Comparison of ENCODE assay signal across 25 mouse cellular contexts in genomic region chr11:70586261-70586660, GRCm38 (mm10). TPM values are rescaled to one million over a fixed set of nuclear protein-coding genes. Genes with fewer than 3 reads are reported as not detected.
DNase-seq lines count a peak whose midpoint lies in the region; ATAC-seq lines count a peak whose summit lies in the region.
"Had no signal": no experiment of that assay in that cellular context is flagged by ENCODE, and none has a peak within 500 bp of the region (broad histone marks: within the 10 kb centered on the region; RNA-seq: fewer than 3 reads in every experiment).

No protein-coding gene starts in this region.

- no peak overlapping the region for H3K9ac ChIP-seq in midbrain, embryonic 11.5 days (ENCODE audit: low read length)
- H3K9ac ChIP-seq in stomach, embryonic 16.5 days (ENCODE audit: low read length), result no peak overlapping the region
- H3K9ac ChIP-seq in kidney, embryonic 15.5 days, result no peak overlapping the region
- no peak overlapping the region for H3K9ac ChIP-seq in hindbrain, embryonic 14.5 days
- H3K9ac ChIP-seq: embryonic facial prominence, embryonic 12.5 days; forebrain, embryonic 15.5 days; heart, embryonic 12.5 days; hindbrain, embryonic 12.5 days; liver, postnatal 0 days had no signal

- no peaks in the 10 kb centered on the region for H3K27me3 ChIP-seq in midbrain, embryonic 11.5 days (ENCODE audit: control insufficient read depth, insufficient read depth, low read length)
- no peaks in the 10 kb centered on the region for H3K27me3 ChIP-seq in midbrain, embryonic 10.5 days (ENCODE audit: low read depth, poor library complexity, severe bottlenecking)
- H3K27me3 ChIP-seq in embryonic facial prominence, embryonic 10.5 days (replicated peaks; ENCODE audit: low read depth, poor library complexity, severe bottlenecking), result no peaks in the 10 kb centered on the region
- H3K27me3 ChIP-seq in stomach, embryonic 16.5 days (ENCODE audit: control insufficient read depth, insufficient read depth, low read length), result no peaks in the 10 kb centered on the region
- H3K27me3 ChIP-seq in kidney, embryonic 15.5 days, result no peaks in the 10 kb centered on the region
- no peaks in the 10 kb centered on the region for H3K27me3 ChIP-seq in hindbrain, embryonic 14.5 days (ENCODE audit: control insufficient read depth, insufficient read depth, low read length)
- H3K27me3 ChIP-seq: embryonic facial prominence, embryonic 12.5 days; forebrain, embryonic 15.5 days; heart, embryonic 12.5 days; hindbrain, embryonic 12.5 days had no signal

- no peak overlapping the region for H3K4me2 ChIP-seq in midbrain, embryonic 11.5 days
- no peak overlapping the region for H3K4me2 ChIP-seq in stomach, embryonic 16.5 days (ENCODE audit: low read depth, low read length)
- H3K4me2 ChIP-seq in kidney, embryonic 15.5 days, result no peak overlapping the region
- H3K4me2 ChIP-seq in hindbrain, embryonic 14.5 days (replicated peaks), result no peak overlapping the region
- H3K4me2 ChIP-seq: embryonic facial prominence, embryonic 12.5 days; forebrain, embryonic 15.5 days; heart, embryonic 12.5 days; hindbrain, embryonic 12.5 days had no signal

- H3K36me3 ChIP-seq in midbrain, embryonic 11.5 days (ENCODE audit: control insufficient read depth, insufficient read depth, low read length), result no peaks in the 10 kb centered on the region
- no peaks in the 10 kb centered on the region for H3K36me3 ChIP-seq in midbrain, embryonic 10.5 days
- no peaks in the 10 kb centered on the region for H3K36me3 ChIP-seq in embryonic facial prominence, embryonic 10.5 days (replicated peaks)
- H3K36me3 ChIP-seq in stomach, embryonic 16.5 days (ENCODE audit: control insufficient read depth, insufficient read depth, low read length), result no peaks in the 10 kb centered on the region
- no peaks in the 10 kb centered on the region for H3K36me3 ChIP-seq in kidney, embryonic 15.5 days
- H3K36me3 ChIP-seq in hindbrain, embryonic 14.5 days (replicated peaks; ENCODE audit: control insufficient read depth, insufficient read depth), result no peaks in the 10 kb centered on the region
- H3K36me3 ChIP-seq: embryonic facial prominence, embryonic 12.5 days; forebrain, embryonic 15.5 days; heart, embryonic 12.5 days; hindbrain, embryonic 12.5 days had no signal

- H3K9me3 ChIP-seq in midbrain, embryonic 11.5 days (ENCODE audit: control insufficient read depth, low read length), result no peaks in the 10 kb centered on the region
- H3K9me3 ChIP-seq in midbrain, embryonic 10.5 days (replicated peaks), result no peaks in the 10 kb centered on the region
- no peaks in the 10 kb centered on the region for H3K9me3 ChIP-seq in embryonic facial prominence, embryonic 10.5 days
- H3K9me3 ChIP-seq in stomach, embryonic 16.5 days (replicated peaks; ENCODE audit: control insufficient read depth, low read length), result no peaks in the 10 kb centered on the region
- no peaks in the 10 kb centered on the region for H3K9me3 ChIP-seq in kidney, embryonic 15.5 days (replicated peaks)
- no peaks in the 10 kb centered on the region for H3K9me3 ChIP-seq in hindbrain, embryonic 14.5 days (ENCODE audit: control insufficient read depth, low read length)
- H3K9me3 ChIP-seq: embryonic facial prominence, embryonic 12.5 days; forebrain, embryonic 15.5 days; heart, embryonic 12.5 days; hindbrain, embryonic 12.5 days had no signal

- no peak for DNase-seq in frontal cortex, postnatal 10 days (ENCODE audit: low spot score in 2 of 2)
- DNase-seq in midbrain, embryonic 11.5 days (ENCODE audit: low spot score, missing footprints), result peak; percentile 19
- DNase-seq in midbrain, embryonic 10.5 days (ENCODE audit: low spot score), result no peak
- no peak for DNase-seq in embryonic facial prominence, embryonic 10.5 days (ENCODE audit: low spot score)
- no peak for DNase-seq in hindbrain, embryonic 14.5 days (ENCODE audit: low spot score)
- DNase-seq: adrenal gland, adult 2 months; cerebellum, adult 8-10 months; heart, postnatal 14 days; kidney, adult 9 months; kidney, postnatal 4 days; liver; liver, postnatal 0 days; lung, postnatal 14 days; right cerebral cortex, postnatal 4 days; thymus, adult 18-20 months had no signal

- WGBS in midbrain, embryonic 11.5 days, result 96% methylated on average over 3 of the region's 3 CpGs
- WGBS in midbrain, embryonic 10.5 days, result 84% methylated on average over 3 of the region's 3 CpGs
- 90% methylated on average over 3 of the region's 3 CpGs for WGBS in embryonic facial prominence, embryonic 10.5 days
- WGBS in stomach, embryonic 16.5 days, result 78% methylated on average over 3 of the region's 3 CpGs
- 83% methylated on average over 3 of the region's 3 CpGs for WGBS in kidney, embryonic 15.5 days
- 88% methylated on average over 3 of the region's 3 CpGs for WGBS in hindbrain, embryonic 14.5 days

- peak; percentile 56; the same call in 1 of the 2 replicates for ATAC-seq in frontal cortex, adult (ENCODE audit: low TSS enrichment)
- ATAC-seq in midbrain, embryonic 11.5 days (ENCODE audit: low FRiP score), result no peak
- ATAC-seq in stomach, embryonic 16.5 days (ENCODE audit: insufficient read depth, low FRiP score), result no peak
- ATAC-seq in kidney, embryonic 15.5 days (replicated peaks; ENCODE audit: low FRiP score), result no peak
- no peak for ATAC-seq in hindbrain, embryonic 14.5 days (ENCODE audit: low FRiP score)
- ATAC-seq: forebrain, embryonic 15.5 days; inflammation-experienced regulatory T-cells, adult 6 months; liver, postnatal 0 days had no signal

- H3K4me1 ChIP-seq in midbrain, embryonic 11.5 days (ENCODE audit: control insufficient read depth, insufficient read depth, low read length), result no peaks in the 10 kb centered on the region
- peaks cover 13% of the 10 kb centered on the region for H3K4me1 ChIP-seq in midbrain, embryonic 10.5 days
- peaks cover 45% of the 10 kb centered on the region for H3K4me1 ChIP-seq in embryonic facial prominence, embryonic 10.5 days
- H3K4me1 ChIP-seq in stomach, embryonic 16.5 days (ENCODE audit: control insufficient read depth, insufficient read depth, low read length), result peaks cover 38% of the 10 kb centered on the region
- peaks cover 43% of the 10 kb centered on the region for H3K4me1 ChIP-seq in kidney, embryonic 15.5 days
- H3K4me1 ChIP-seq in hindbrain, embryonic 14.5 days (replicated peaks; ENCODE audit: control insufficient read depth, insufficient read depth, low read length), result peaks cover 15% of the 10 kb centered on the region; the same call in 1 of the 2 replicates

- no peak overlapping the region for H3K27ac ChIP-seq in midbrain, embryonic 11.5 days (ENCODE audit: low read depth, low read length)
- no peak overlapping the region for H3K27ac ChIP-seq in midbrain, embryonic 10.5 days (replicated peaks)
- 0 out of 2 replicates have a peak overlapping the region, but pooled peaks have one; percentile 66 for H3K27ac ChIP-seq in embryonic facial prominence, embryonic 10.5 days (replicated peaks)
- peak overlapping the region; percentile 92 for H3K27ac ChIP-seq in stomach, embryonic 16.5 days (ENCODE audit: low read length)
- H3K27ac ChIP-seq in kidney, embryonic 15.5 days, result no peak overlapping the region
- no peak overlapping the region for H3K27ac ChIP-seq in hindbrain, embryonic 14.5 days
- H3K27ac ChIP-seq: forebrain, embryonic 15.5 days had no signal

- H3K4me3 ChIP-seq in midbrain, embryonic 11.5 days (ENCODE audit: low read depth, low read length), result no peak overlapping the region
- H3K4me3 ChIP-seq in midbrain, embryonic 10.5 days, result no peak overlapping the region
- H3K4me3 ChIP-seq in embryonic facial prominence, embryonic 10.5 days, result no peak overlapping the region
- H3K4me3 ChIP-seq in stomach, embryonic 16.5 days (replicated peaks; ENCODE audit: low read length), result no peak overlapping the region
- no peak overlapping the region for H3K4me3 ChIP-seq in kidney, embryonic 15.5 days (replicated peaks)
- H3K4me3 ChIP-seq in hindbrain, embryonic 14.5 days (replicated peaks; ENCODE audit: low read length), result no peak overlapping the region
- H3K4me3 ChIP-seq: embryonic facial prominence, embryonic 12.5 days; forebrain, embryonic 15.5 days; heart, embryonic 12.5 days; hindbrain, embryonic 12.5 days had no signal

RNA-seq across cellular contexts. Expression of gene Mink1, which starts 23.6 kb away (rescaled TPM):
- 12.3 and 12.9 TPM in 2 replicates for polyA plus RNA-seq in midbrain, embryonic 11.5 days (2014; fragmentation: Nextera tagmentation; extraction: Ambion mirVana)
- 10.3 and 12.6 TPM in 2 replicates for polyA plus RNA-seq in midbrain, embryonic 10.5 days (2016; fragmentation: Nextera tagmentation; extraction: Ambion mirVana)
- polyA plus RNA-seq in embryonic facial prominence, embryonic 10.5 days (2016; fragmentation: Nextera tagmentation; extraction: Ambion mirVana), result 14.6 and 15.2 TPM in 2 replicates
- 12.5 and 13.0 TPM in 2 replicates for polyA plus RNA-seq in stomach, embryonic 16.5 days (2015; fragmentation: Nextera tagmentation; extraction: Ambion mirVana)
- 14.8 and 15.8 TPM in 2 replicates for polyA plus RNA-seq in kidney, embryonic 15.5 days (2015; fragmentation: Nextera tagmentation; extraction: Ambion mirVana)
- 19.5 and 21.5 TPM in 2 replicates for polyA plus RNA-seq in hindbrain, embryonic 14.5 days (2014; fragmentation: Nextera tagmentation; extraction: Ambion mirVana)

RNA-seq across cellular contexts. Expression of gene 4930544D05Rik, which starts 29.4 kb away (rescaled TPM):
- polyA plus RNA-seq in midbrain, embryonic 11.5 days (2014; fragmentation: Nextera tagmentation; extraction: Ambion mirVana), result not detected in 2 replicates
- not detected in 2 replicates for polyA plus RNA-seq in midbrain, embryonic 10.5 days (2016; fragmentation: Nextera tagmentation; extraction: Ambion mirVana)
- polyA plus RNA-seq in embryonic facial prominence, embryonic 10.5 days (2016; fragmentation: Nextera tagmentation; extraction: Ambion mirVana), result not detected in 2 replicates
- not detected in 2 replicates for polyA plus RNA-seq in stomach, embryonic 16.5 days (2015; fragmentation: Nextera tagmentation; extraction: Ambion mirVana)
- not detected in 2 replicates for polyA plus RNA-seq in kidney, embryonic 15.5 days (2015; fragmentation: Nextera tagmentation; extraction: Ambion mirVana)
- not detected in 2 replicates for polyA plus RNA-seq in hindbrain, embryonic 14.5 days (2014; fragmentation: Nextera tagmentation; extraction: Ambion mirVana)
- polyA plus RNA-seq: adrenal gland, adult 2 months; embryonic facial prominence, embryonic 12.5 days; forebrain, embryonic 15.5 days; heart, embryonic 12.5 days; hindbrain, embryonic 12.5 days; inflammation-experienced regulatory T-cells, adult 6 months; liver, postnatal 0 days; midbrain, postnatal 0 days; neural tube, embryonic 11.5 days had no signal

RNA-seq across cellular contexts. Expression of gene Chrne, which starts 32.8 kb away (rescaled TPM):
- not detected in 2 replicates for polyA plus RNA-seq in midbrain, embryonic 11.5 days (2014; fragmentation: Nextera tagmentation; extraction: Ambion mirVana)
- polyA plus RNA-seq in midbrain, embryonic 10.5 days (2016; fragmentation: Nextera tagmentation; extraction: Ambion mirVana), result not detected in 2 replicates
- polyA plus RNA-seq in embryonic facial prominence, embryonic 10.5 days (2016; fragmentation: Nextera tagmentation; extraction: Ambion mirVana), result not detected in 2 replicates
- 0.37 TPM in 1 of 2 replicates, not detected in the other for polyA plus RNA-seq in stomach, embryonic 16.5 days (2015; fragmentation: Nextera tagmentation; extraction: Ambion mirVana)
- polyA plus RNA-seq in kidney, embryonic 15.5 days (2015; fragmentation: Nextera tagmentation; extraction: Ambion mirVana), result 0.27 TPM in 1 of 2 replicates, not detected in the other
- polyA plus RNA-seq in hindbrain, embryonic 14.5 days (2014; fragmentation: Nextera tagmentation; extraction: Ambion mirVana), result not detected in 2 replicates
- polyA plus RNA-seq: embryonic facial prominence, embryonic 12.5 days; hindbrain, embryonic 12.5 days; neural tube, embryonic 11.5 days had no signal

RNA-seq across cellular contexts. Expression of gene Pld2, which starts 46.4 kb away (rescaled TPM):
- polyA plus RNA-seq in midbrain, embryonic 11.5 days (2014; fragmentation: Nextera tagmentation; extraction: Ambion mirVana), result 3.5 and 4.0 TPM in 2 replicates
- 3.5 and 4.1 TPM in 2 replicates for polyA plus RNA-seq in midbrain, embryonic 10.5 days (2016; fragmentation: Nextera tagmentation; extraction: Ambion mirVana)
- 3.2 and 3.7 TPM in 2 replicates for polyA plus RNA-seq in embryonic facial prominence, embryonic 10.5 days (2016; fragmentation: Nextera tagmentation; extraction: Ambion mirVana)
- 17.8 and 21.5 TPM in 2 replicates for polyA plus RNA-seq in stomach, embryonic 16.5 days (2015; fragmentation: Nextera tagmentation; extraction: Ambion mirVana)
- polyA plus RNA-seq in kidney, embryonic 15.5 days (2015; fragmentation: Nextera tagmentation; extraction: Ambion mirVana), result 6.5 and 8.2 TPM in 2 replicates
- 14.2 and 16.4 TPM in 2 replicates for polyA plus RNA-seq in hindbrain, embryonic 14.5 days (2014; fragmentation: Nextera tagmentation; extraction: Ambion mirVana)

RNA-seq across cellular contexts. Expression of gene Gp1ba, which starts 52.7 kb away (rescaled TPM):
- 0.61 and 0.81 TPM in 2 replicates for polyA plus RNA-seq in midbrain, embryonic 11.5 days (2014; fragmentation: Nextera tagmentation; extraction: Ambion mirVana)
- polyA plus RNA-seq in midbrain, embryonic 10.5 days (2016; fragmentation: Nextera tagmentation; extraction: Ambion mirVana), result 0.44 and 0.48 TPM in 2 replicates
- 0.26 and 0.76 TPM in 2 replicates for polyA plus RNA-seq in embryonic facial prominence, embryonic 10.5 days (2016; fragmentation: Nextera tagmentation; extraction: Ambion mirVana)
- polyA plus RNA-seq in stomach, embryonic 16.5 days (2015; fragmentation: Nextera tagmentation; extraction: Ambion mirVana), result 0.16 and 0.19 TPM in 2 replicates
- polyA plus RNA-seq in kidney, embryonic 15.5 days (2015; fragmentation: Nextera tagmentation; extraction: Ambion mirVana), result 0.19 and 0.30 TPM in 2 replicates
- 0.29 and 0.43 TPM in 2 replicates for polyA plus RNA-seq in hindbrain, embryonic 14.5 days (2014; fragmentation: Nextera tagmentation; extraction: Ambion mirVana)

Comparison
In these comparisons a context has a peak if more than half of its experiments do, and no peak if none do; other contexts are left out.
1. H3K27ac ChIP-seq: peak in embryonic facial prominence, embryonic 10.5 days (single experiment) and stomach, embryonic 16.5 days (single experiment); none in midbrain, embryonic 11.5 days (single experiment), midbrain, embryonic 10.5 days (single experiment), kidney, embryonic 15.5 days (single experiment) and hindbrain, embryonic 14.5 days (single experiment).